Mouse (Mus musculus) ES-E14 (cell line): ENCODE measurements around the gene Dnajb6. TPM values are rescaled to one million over a fixed set of nuclear protein-coding genes. Genes with fewer than 3 reads are reported as not detected.
"Not testable (repeated sequence)": the region's sequence is repeated elsewhere in the genome, so short reads cannot be mapped to it uniquely, and the experiment has no call there.

Experiments used
- DNase-seq: peaks from one replicate; pipeline ENCODE4 v3.0.0-alpha.2; 2013; ENCODE audit warnings: low read depth, low spot score
- H3K27ac ChIP-seq: 2 replicates; pipeline ENCODE4 v1.5.1; 2012; ENCODE audit warnings: low read depth, mild to moderate bottlenecking, low read length, moderate library complexity, mixed read lengths; ENCODE audit not compliant: poor library complexity, insufficient read depth, severe bottlenecking
- H3K36me3 ChIP-seq: 2 replicates; pipeline ENCODE4 v1.6.1; 2012; ENCODE audit warnings: mild to moderate bottlenecking, low read length, moderate library complexity, mixed read lengths; ENCODE audit not compliant: control insufficient read depth, poor library complexity, insufficient read depth, severe bottlenecking
- H3K4me1 ChIP-seq, 2 experiments: fragments of 150-350 bp in 1 of 2; sonication (generic) in 1 of 2; 2 replicates each; pipeline ENCODE4 v1.6.1; 2012; ENCODE audit warnings: low read length in 2 of 2, mild to moderate bottlenecking in 1 of 2, mixed read lengths in 1 of 2; ENCODE audit not compliant: control insufficient read depth in 2 of 2, insufficient read depth in 2 of 2, poor library complexity in 1 of 2
- H3K4me3 ChIP-seq, 2 experiments: fragments of 150-350 bp in 1 of 2; sonication (generic) in 1 of 2; 2 replicates each; pipeline ENCODE4 v1.5.1; 2012; ENCODE audit warnings: low read length in 2 of 2, low read depth in 1 of 2, mild to moderate bottlenecking in 1 of 2, mixed read lengths in 1 of 2; ENCODE audit not compliant: insufficient read depth in 1 of 2, poor library complexity in 1 of 2, severe bottlenecking in 1 of 2
- H3K9ac ChIP-seq: 2 replicates; pipeline ENCODE4 v1.6.1; 2012; ENCODE audit warnings: low read depth, mild to moderate bottlenecking, low read length, mixed read lengths; ENCODE audit not compliant: poor library complexity, insufficient read depth, severe bottlenecking
- H3K9me3 ChIP-seq: fragments of 150-350 bp; sonication (generic); 2 replicates; pipeline ENCODE4 v1.6.1; 2012; ENCODE audit warnings: low read depth, mild to moderate bottlenecking, low read length; ENCODE audit not compliant: control insufficient read depth, insufficient read depth
- CHD2 ChIP-seq: IDR thresholded peaks from 2 replicates; pipeline ENCODE4 v1.6.1; 2014; ENCODE audit warnings: mild to moderate bottlenecking, low read depth, low read length, inconsistent platforms
- HCFC1 ChIP-seq: IDR thresholded peaks from 2 replicates; pipeline ENCODE4 v1.6.1; 2012; ENCODE audit warnings: low read length, inconsistent platforms, borderline replicate concordance; ENCODE audit not compliant: insufficient read depth
- MAFK ChIP-seq: IDR thresholded peaks from 2 replicates; pipeline ENCODE4 v1.6.1; 2014; ENCODE audit warnings: mild to moderate bottlenecking, low read depth, low read length, inconsistent platforms; ENCODE audit not compliant: insufficient read depth
- ZC3H11A ChIP-seq: IDR thresholded peaks from 2 replicates; pipeline ENCODE4 v1.6.1; 2012; ENCODE audit warnings: low read depth, mild to moderate bottlenecking, inconsistent platforms, low read length, borderline replicate concordance
- ZNF384 ChIP-seq: IDR thresholded peaks from 2 replicates; pipeline ENCODE4 v1.6.1; 2012; ENCODE audit warnings: low read depth, low read length, inconsistent platforms
- in situ Hi-C, 2 experiments: fragments of 600-800 bp; cut with MboI; formaldehyde crosslinking; loops; one replicate each; pipeline ENCODE4 v1.15.1; 2025; ENCODE audit warnings: low sequenced_read_pairs in 2 of 2, inconsistent platforms in 1 of 2; ENCODE audit not compliant: unreplicated experiment in 2 of 2
- total RNA-seq: library from RNA; depleted of rRNA; stranded (reverse); fragments of 300-350 nt; gene quantifications from 2 replicates; pipeline ENCODE4 v1.2.3, GENCODE M21; 2012

The Dnajb6 gene
- total RNA-seq, 1 experiment, result 224 TPM

DNA sequence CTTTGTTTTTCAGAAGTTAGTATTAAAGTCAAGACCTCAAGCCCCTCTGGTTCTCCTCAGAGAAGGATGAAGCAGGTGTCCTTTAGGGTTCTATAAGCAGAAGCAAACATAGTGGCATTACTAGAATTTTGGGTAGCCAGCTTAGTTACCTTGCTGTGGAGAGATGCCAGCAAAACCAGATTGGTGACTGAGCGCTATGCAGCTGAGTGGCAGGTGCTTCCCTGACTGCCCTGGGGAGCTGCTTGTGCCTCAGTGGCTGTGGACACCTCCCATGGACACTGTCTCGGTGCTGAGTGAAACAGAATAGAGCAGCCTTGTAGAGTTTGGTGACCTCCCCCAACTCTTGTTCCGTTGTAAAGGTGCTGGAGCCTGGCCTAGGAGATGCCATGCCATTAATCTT, 46.8 kb downstream of the Dnajb6 start:
- in situ Hi-C loops, result no loop called here

DNA sequence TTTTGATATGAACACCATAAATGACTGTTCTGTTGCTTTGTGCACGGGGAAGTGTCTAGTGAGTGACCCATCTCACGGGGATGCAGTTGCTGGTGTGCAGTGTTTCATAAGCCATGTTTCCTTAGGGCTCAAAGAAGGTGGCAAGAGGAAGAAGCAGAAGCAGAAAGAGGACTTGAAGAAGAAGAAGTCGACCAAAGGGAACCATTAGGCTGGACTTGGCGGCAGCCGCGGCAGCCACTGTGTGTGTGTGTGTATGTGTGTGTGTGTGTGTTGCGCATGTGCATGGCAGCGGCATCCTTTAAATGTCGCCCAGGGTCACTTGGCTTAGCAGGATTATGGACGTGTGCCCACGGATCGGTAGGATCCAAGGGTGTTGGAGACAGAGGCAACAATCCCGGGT, 49.4 kb downstream of the Dnajb6 start:
- H3K27ac ChIP-seq, H3K9ac ChIP-seq, H3K4me3 ChIP-seq, H3K4me1 ChIP-seq, DNase-seq, in situ Hi-C loops, H3K9me3 ChIP-seq: not testable (repeated sequence)
- peaks cover 34% of the 10 kb centered on the region; the same call in 1 of the 2 replicates for H3K36me3 ChIP-seq

More for the DNA sequence above, 46.8 kb downstream of the Dnajb6 start:
- Histone ChIP-seq H3K9ac (no peak overlapping the region), H3K36me3 (peaks cover 51% of the 10 kb centered on the region), H3K4me3 (no peak overlapping the region), H3K4me1 (peaks cover 0 to 10% of the 10 kb centered on the region in 2 experiments; a peak in 1 of 4 replicates), H3K27ac (no peak overlapping the region), H3K9me3 (no peaks in the 10 kb centered on the region)
- no peak for DNase-seq
- no peak for TF ChIP-seq ZC3H11A

DNA sequence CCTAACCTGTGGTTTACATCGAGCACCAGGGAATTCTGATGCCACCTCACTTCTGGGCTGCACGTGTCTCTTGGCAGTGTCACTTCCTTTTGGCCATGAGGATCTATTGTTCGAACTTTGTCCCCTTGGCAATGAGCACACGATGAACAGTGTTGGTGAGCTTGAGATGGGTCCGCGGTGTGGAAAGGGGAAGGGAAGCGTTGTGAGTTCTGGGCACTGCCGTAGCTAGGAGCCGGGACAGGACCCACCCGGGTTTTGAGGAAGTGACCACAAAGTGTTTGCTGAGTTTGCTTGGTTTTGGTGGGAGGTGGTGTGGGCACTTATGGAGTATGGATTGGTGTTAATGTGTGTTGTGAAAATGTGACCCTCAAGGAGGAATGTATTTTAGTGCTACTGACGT, 50.5 kb downstream of the Dnajb6 start:
- H3K4me1 ChIP-seq, H3K9ac ChIP-seq, in situ Hi-C loops, H3K27ac ChIP-seq, H3K9me3 ChIP-seq, H3K4me3 ChIP-seq, DNase-seq: not testable (repeated sequence)
- peaks cover 30% of the 10 kb centered on the region; the same call in 1 of the 2 replicates for H3K36me3 ChIP-seq

DNA sequence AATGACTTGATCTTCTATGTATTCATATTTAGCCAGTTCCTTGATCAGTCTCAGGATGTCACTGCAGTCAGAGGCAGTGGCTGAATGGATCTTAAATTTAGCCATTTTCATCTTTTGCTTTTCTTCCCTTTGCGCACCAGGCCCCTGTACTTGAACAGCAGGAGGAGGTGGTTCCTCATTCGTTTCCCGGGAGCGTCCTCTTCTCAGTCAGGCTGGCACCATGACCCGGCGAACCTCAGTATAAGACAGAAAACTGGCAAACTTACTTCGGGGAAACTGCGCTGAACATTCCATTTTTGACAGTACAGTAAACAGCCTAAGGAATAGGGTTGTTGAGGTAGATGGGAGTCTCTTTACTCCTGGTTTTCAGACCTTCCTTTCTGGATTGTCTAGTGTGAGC, 59.4 kb downstream of the Dnajb6 start:
- H3K4me3 ChIP-seq, H3K9ac ChIP-seq, in situ Hi-C loops, H3K27ac ChIP-seq, H3K9me3 ChIP-seq, H3K36me3 ChIP-seq, DNase-seq, H3K4me1 ChIP-seq: not testable (repeated sequence)

DNA sequence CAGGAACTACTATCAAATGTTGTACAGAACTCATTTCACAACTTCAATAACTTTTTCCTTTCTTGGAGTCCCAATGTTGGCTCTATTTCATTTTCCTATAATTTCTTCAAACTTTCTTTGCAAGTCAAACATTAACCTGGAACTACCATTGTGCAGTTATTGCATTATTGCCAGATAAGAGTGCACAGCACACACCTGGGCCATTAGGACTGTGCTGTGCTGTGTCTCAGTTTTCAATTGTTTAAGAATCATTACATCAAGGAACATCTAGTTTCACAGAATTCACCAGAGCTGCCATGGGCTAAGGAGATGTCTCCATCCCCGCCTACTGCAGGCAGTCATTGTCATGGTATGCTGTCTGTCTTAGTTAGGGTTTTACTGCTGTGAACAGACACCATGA, 73.5 kb downstream of the Dnajb6 start:
- no peak overlapping the region for H3K27ac ChIP-seq
- no peaks in the 10 kb centered on the region for H3K36me3 ChIP-seq
- no peaks in the 10 kb centered on the region for H3K9me3 ChIP-seq
- in situ Hi-C loops, result no loop called here
- DNase-seq, result no peak
- peaks cover 2% of the 10 kb centered on the region in 2 experiments; a peak in 3 of 4 replicates for H3K4me1 ChIP-seq
- no peak overlapping the region for H3K9ac ChIP-seq
- H3K4me3 ChIP-seq, result no peak overlapping the region
- TF ChIP-seq ZC3H11A (no peak), ZNF384 (no peak), CHD2 (no peak), MAFK (no peak), HCFC1 (no peak)
